Mouse (Mus musculus): ENCODE data around the gene Ank.
"Not testable (repeated sequence)": the region's sequence is repeated elsewhere in the genome, so short reads cannot be mapped to it uniquely, and the experiment has no call there.

Gene Ank

GRCm38 (mm10) chr15:27466131-27467080 lies at the start of gene Ank:
Gene Ank, plus strand, starts transcription at chr15:27466677.
- peak; percentile 86 for DNase-seq

GRCm38 (mm10) chr15:27418566-27419331 lies 47.7 kb upstream of the Ank start:
- DNase-seq = no peak

- no peak for DNase-seq
Observed at GRCm38 (mm10) chr15:27421531-27421930, 44.9 kb upstream of the Ank start.

- DNase-seq = no peak
Observed at GRCm38 (mm10) chr15:27427581-27427980, 38.9 kb upstream of the Ank start.

- DNase-seq = no peak
Observed at GRCm38 (mm10) chr15:27430241-27430640, 36.2 kb upstream of the Ank start.

- no peak for DNase-seq
Observed at GRCm38 (mm10) chr15:27432851-27433615, 33.4 kb upstream of the Ank start.

- no peak for DNase-seq
Observed at GRCm38 (mm10) chr15:27435409-27435808, 31.1 kb upstream of the Ank start.

- DNase-seq = no peak
Observed at GRCm38 (mm10) chr15:27436194-27436593, 30.3 kb upstream of the Ank start.

GRCm38 (mm10) chr15:27441053-27441452 lies 25.4 kb upstream of the Ank start:
- no peak for DNase-seq

GRCm38 (mm10) chr15:27441529-27441928 lies 24.9 kb upstream of the Ank start:
- no peak for DNase-seq

- no peak for DNase-seq
Observed at GRCm38 (mm10) chr15:27441951-27442350, 24.5 kb upstream of the Ank start.

GRCm38 (mm10) chr15:27444772-27445347 lies 21.6 kb upstream of the Ank start:
- no peak for DNase-seq

- no peak for DNase-seq
Observed at GRCm38 (mm10) chr15:27450689-27451088, 15.8 kb upstream of the Ank start.

- no peak for DNase-seq
Observed at GRCm38 (mm10) chr15:27451760-27452159, 14.7 kb upstream of the Ank start.

GRCm38 (mm10) chr15:27452496-27452895 lies 14.0 kb upstream of the Ank start:
- no peak for DNase-seq

GRCm38 (mm10) chr15:27457001-27457400 lies 9.5 kb upstream of the Ank start:
- DNase-seq = no peak

- DNase-seq = not testable (repeated sequence)
Observed at GRCm38 (mm10) chr15:27459781-27460180, 6.7 kb upstream of the Ank start.

- DNase-seq = no peak
Observed at GRCm38 (mm10) chr15:27461336-27462245, 4.9 kb upstream of the Ank start.

- DNase-seq = no peak
Observed at GRCm38 (mm10) chr15:27463876-27464275, 2.6 kb upstream of the Ank start.

GRCm38 (mm10) chr15:27465391-27466005 lies 979 bp upstream of the Ank start:
- peak; percentile 68 for DNase-seq

- DNase-seq = no peak
Observed at GRCm38 (mm10) chr15:27467081-27467491, 609 bp downstream of the Ank start.
